Mouse (Mus musculus) adrenal gland, adult 2 months (tissue): ENCODE measurements around the gene Cadps2. TPM values are rescaled to one million over a fixed set of nuclear protein-coding genes. Genes with fewer than 3 reads are reported as not detected.

Source experiments
- DNase-seq: peaks from one replicate; pipeline ENCODE4 v3.0.0; 2021
- polyA plus RNA-seq: library from polyadenylated mRNA; depleted of rRNA; stranded (reverse); fragments of >200 nt; gene quantifications from 2 replicates; pipeline ENCODE4 v1.2.3, GENCODE M21; 2012
- total RNA-seq, 2 experiments: library from RNA; stranded (reverse); gene quantifications; 2 replicates each; pipeline ENCODE4 v1.2.3; 2021

Gene Cadps2
- total and polyA plus RNA-seq, 3 experiments, result 2.0 to 7.6 (median 2.0) TPM

- DNase-seq, result no peak
Measured at GRCm38 (mm10) chr6:23549874-23550273, 289.3 kb downstream of the Cadps2 start.

GRCm38 (mm10) chr6:23523710-23524109 is 315.5 kb downstream of the Cadps2 start:
- no peak for DNase-seq

- no peak for DNase-seq
Measured at GRCm38 (mm10) chr6:23522556-23522955, 316.7 kb downstream of the Cadps2 start.

- no peak for DNase-seq
Measured at GRCm38 (mm10) chr6:23498611-23499010, 340.6 kb downstream of the Cadps2 start.

GRCm38 (mm10) chr6:23491804-23492203 is 347.4 kb downstream of the Cadps2 start:
- DNase-seq, result no peak

GRCm38 (mm10) chr6:23490431-23490830 is 348.8 kb downstream of the Cadps2 start:
- no peak for DNase-seq

- no peak for DNase-seq
Measured at GRCm38 (mm10) chr6:23489046-23489445, 350.2 kb downstream of the Cadps2 start.

GRCm38 (mm10) chr6:23472686-23473085 is 366.5 kb downstream of the Cadps2 start:
- DNase-seq, result peak; percentile 3

- DNase-seq, result no peak
Measured at GRCm38 (mm10) chr6:23471830-23472229, 367.4 kb downstream of the Cadps2 start.

- no peak for DNase-seq
Measured at GRCm38 (mm10) chr6:23467885-23468284, 371.3 kb downstream of the Cadps2 start.

- no peak for DNase-seq
Measured at GRCm38 (mm10) chr6:23462600-23463280, 376.5 kb downstream of the Cadps2 start.

GRCm38 (mm10) chr6:23457748-23458147 is 381.5 kb downstream of the Cadps2 start:
- DNase-seq, result peak; percentile 62

- DNase-seq, result peak; percentile 39
Measured at GRCm38 (mm10) chr6:23453907-23454306, 385.3 kb downstream of the Cadps2 start.

- no peak for DNase-seq
Measured at GRCm38 (mm10) chr6:23439897-23440296, 399.3 kb downstream of the Cadps2 start.

GRCm38 (mm10) chr6:23410256-23411049 is 428.8 kb downstream of the Cadps2 start:
- no peak for DNase-seq

- no peak for DNase-seq
Measured at GRCm38 (mm10) chr6:23394131-23394530, 445.1 kb downstream of the Cadps2 start.

GRCm38 (mm10) chr6:23392711-23393110 is 446.5 kb downstream of the Cadps2 start:
- no peak for DNase-seq

- DNase-seq, result no peak
Measured at GRCm38 (mm10) chr6:23386711-23387110, 452.5 kb downstream of the Cadps2 start.

GRCm38 (mm10) chr6:23383004-23383347 is 456.2 kb downstream of the Cadps2 start:
- no peak for DNase-seq

GRCm38 (mm10) chr6:23382283-23383003 is 456.8 kb downstream of the Cadps2 start:
- no peak for DNase-seq

- no peak for DNase-seq
Measured at GRCm38 (mm10) chr6:23376327-23376726, 462.9 kb downstream of the Cadps2 start.

- no peak for DNase-seq
Measured at GRCm38 (mm10) chr6:23361842-23362451, 477.3 kb downstream of the Cadps2 start.
